Comparison of ENCODE assay signal across 8 mouse cellular contexts in the genomic region with DNA sequence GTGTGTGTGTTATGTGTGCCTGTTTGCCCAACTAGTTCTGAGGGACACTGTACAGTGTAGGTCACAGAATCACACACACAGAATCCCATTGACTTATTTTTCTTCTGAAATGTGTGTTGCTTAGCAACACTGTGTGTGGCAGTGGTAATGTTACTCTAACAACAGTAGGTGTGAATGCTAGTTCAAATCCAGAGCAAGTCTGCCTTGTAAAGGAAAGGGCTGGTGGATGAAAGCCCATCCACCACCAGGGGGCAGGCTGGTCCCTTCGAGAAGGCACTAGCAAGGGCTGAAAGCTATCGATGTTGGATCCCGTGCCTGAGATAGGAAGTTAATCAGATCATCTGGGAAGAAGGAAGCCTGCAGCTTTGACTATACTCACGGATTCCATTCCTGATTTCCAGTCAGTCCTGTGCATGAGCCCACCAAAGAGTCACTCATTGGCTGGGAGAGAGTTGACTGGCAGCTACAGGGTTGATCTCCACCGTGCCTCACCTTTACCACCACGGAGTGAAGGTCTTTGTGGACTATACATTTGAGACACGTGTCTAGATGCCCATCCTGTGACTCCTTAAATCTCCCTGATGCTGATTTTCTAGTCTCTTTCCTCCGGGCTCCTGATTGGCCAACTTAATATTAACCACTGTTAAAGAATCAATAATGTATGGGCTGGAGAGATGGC. TPM values are rescaled to one million over a fixed set of nuclear protein-coding genes. Genes with fewer than 3 reads are reported as not detected.
DNase-seq lines count a peak whose midpoint lies in the region; ATAC-seq lines count a peak whose summit lies in the region.

No protein-coding gene starts in this region.

- ATAC-seq in common myeloid progenitor, adult 5-6 weeks (replicated peaks; ENCODE audit: low read depth, poor library complexity, severe bottlenecking) = peak; percentile 95
- ATAC-seq in intestine, embryonic 15.5 days = peak; percentile 76
- peak; percentile 74 for ATAC-seq in midbrain, embryonic 11.5 days (ENCODE audit: low FRiP score)

- no peak overlapping the region for H3K27ac ChIP-seq in intestine, embryonic 15.5 days
- H3K27ac ChIP-seq in midbrain, embryonic 11.5 days (ENCODE audit: low read depth, low read length) = no peak overlapping the region

- H3K27me3 ChIP-seq in intestine, embryonic 15.5 days (replicated peaks) = no peaks in the 10 kb centered on the region
- no peaks in the 10 kb centered on the region for H3K27me3 ChIP-seq in midbrain, embryonic 11.5 days (ENCODE audit: control insufficient read depth, insufficient read depth, low read length)

- no peaks in the 10 kb centered on the region for H3K36me3 ChIP-seq in intestine, embryonic 15.5 days
- no peaks in the 10 kb centered on the region for H3K36me3 ChIP-seq in midbrain, embryonic 11.5 days (ENCODE audit: control insufficient read depth, insufficient read depth, low read length)

- no peaks in the 10 kb centered on the region for H3K4me1 ChIP-seq in intestine, embryonic 15.5 days (replicated peaks)
- no peaks in the 10 kb centered on the region for H3K4me1 ChIP-seq in midbrain, embryonic 11.5 days (ENCODE audit: control insufficient read depth, insufficient read depth, low read length)

- intact Hi-C loops in left cerebral cortex, postnatal 10 days (cut with DNase I) = loop anchor here (5.0 kb wide), 1 partner anchor 389 kb away; no protein-coding TSS in a partner anchor

- peak; percentile 85 for DNase-seq in adipocyte (ENCODE audit: low spot score)
- DNase-seq in gastrocnemius, adult 8-10 months (ENCODE audit: low spot score in 2 of 2) = peak; percentile 35 to 42
- DNase-seq in left cerebral cortex, postnatal 10 days (ENCODE audit: extremely low spot score in 1 of 2, low spot score in 2 of 2) = peak; percentile 85 to 91
- peak; percentile 96 for DNase-seq in midbrain, embryonic 11.5 days (ENCODE audit: low spot score, missing footprints)
- DNase-seq in right cerebral cortex, postnatal 4 days = peak; percentile 99
- DNase-seq in yolk sac, embryonic 10.5 days (ENCODE audit: low spot score) = peak; percentile 60

- no peak overlapping the region for H3K9ac ChIP-seq in intestine, embryonic 15.5 days
- no peak overlapping the region for H3K9ac ChIP-seq in midbrain, embryonic 11.5 days (ENCODE audit: low read length)

- H3K9me3 ChIP-seq in intestine, embryonic 15.5 days = no peaks in the 10 kb centered on the region
- no peaks in the 10 kb centered on the region for H3K9me3 ChIP-seq in midbrain, embryonic 11.5 days (ENCODE audit: control insufficient read depth, low read length)

- 28% methylated on average over 8 of the region's 8 CpGs for WGBS in intestine, embryonic 15.5 days
- WGBS in midbrain, embryonic 11.5 days = 38% methylated on average over 8 of the region's 8 CpGs

- no peak overlapping the region for H3K4me3 ChIP-seq in intestine, embryonic 15.5 days (replicated peaks)
- no peak overlapping the region for H3K4me3 ChIP-seq in midbrain, embryonic 11.5 days (ENCODE audit: low read depth, low read length)

- H3K4me2 ChIP-seq in intestine, embryonic 15.5 days (replicated peaks) = no peak overlapping the region
- no peak overlapping the region for H3K4me2 ChIP-seq in midbrain, embryonic 11.5 days

RNA-seq across cellular contexts. Expression of gene Scaf4, which starts 38.7 kb away (rescaled TPM):
- total RNA-seq in common myeloid progenitor, adult 5-6 weeks (2017) = 26.9 and 37.2 TPM in 2 replicates
- total RNA-seq in gastrocnemius, adult 8-10 months (2022) = 10 to 100 TPM; 13.5 to 18.9 (median 15.9) TPM
- 25.1 and 25.3 TPM in 2 replicates for polyA plus RNA-seq in intestine, embryonic 15.5 days (2015; fragmentation: Nextera tagmentation; extraction: Ambion mirVana)
- 10 to 100 TPM; 40.2 to 46.7 TPM for total RNA-seq in left cerebral cortex, postnatal 10 days (2021)
- polyA plus RNA-seq in midbrain, embryonic 11.5 days (2014; fragmentation: Nextera tagmentation; extraction: Ambion mirVana) = 26.9 and 31.6 TPM in 2 replicates

Comparison
In these comparisons a context has a peak if more than half of its experiments do, and no peak if none do; other contexts are left out.
1. DNase-seq: peak in every context shown above with its lines; median percentile 99 in right cerebral cortex, postnatal 4 days; 96 in midbrain, embryonic 11.5 days; 88 in left cerebral cortex, postnatal 10 days; 85 in adipocyte; 60 in yolk sac, embryonic 10.5 days; 38 in gastrocnemius, adult 8-10 months.